Mouse (Mus musculus) MEL (cell line): ENCODE data around the gene Qars.

Source experiments
- CTCF ChIP-seq, 3 experiments: IDR thresholded peaks in 2 of 3; conservative IDR thresholded peaks in 1 of 3; 2 replicates each; pipeline ENCODE4 v1.5.1; 2011 to 2012; ENCODE audit warnings: low read length in 3 of 3, low read depth in 2 of 3, mild to moderate bottlenecking in 2 of 3, improper control_type of control experiment in 1 of 3, inconsistent platforms in 1 of 3, mixed read lengths in 1 of 3, moderate library complexity in 1 of 3; ENCODE audit not compliant: control insufficient read depth in 1 of 3, insufficient read depth in 1 of 3, poor library complexity in 1 of 3, severe bottlenecking in 1 of 3
- EP300 ChIP-seq, 2 experiments: IDR thresholded peaks; 2 replicates each; pipeline ENCODE4 v1.6.1; 2011; ENCODE audit warnings: improper control_type of control experiment in 2 of 2, low read length in 2 of 2, low read depth in 1 of 2, mild to moderate bottlenecking in 1 of 2
- JUND ChIP-seq: IDR thresholded peaks from 2 replicates; pipeline ENCODE4 v1.6.1; 2011; ENCODE audit warnings: low read depth, mild to moderate bottlenecking, improper control_type of control experiment, low read length
- KAT2A ChIP-seq: conservative IDR thresholded peaks from 2 replicates; pipeline ENCODE4 v1.6.1; 2012; ENCODE audit warnings: low read depth, low read length, improper control_type of control experiment, inconsistent platforms
- MEF2A ChIP-seq: IDR thresholded peaks from 2 replicates; pipeline ENCODE4 v1.6.1; 2014; ENCODE audit warnings: low read depth, mild to moderate bottlenecking, inconsistent platforms, low read length, improper control_type of control experiment; ENCODE audit not compliant: poor library complexity, insufficient replicate concordance, severe bottlenecking; ENCODE audit errors: extremely low read depth
- MXI1 ChIP-seq: IDR thresholded peaks from 2 replicates; pipeline ENCODE4 v1.6.1; 2011; ENCODE audit warnings: mild to moderate bottlenecking, low read depth, low read length, improper control_type of control experiment
- NELFE ChIP-seq: IDR thresholded peaks from 2 replicates; pipeline ENCODE4 v1.6.1; 2011; ENCODE audit warnings: low read depth, low read length, improper control_type of control experiment
- POLR2A ChIP-seq, 2 experiments: IDR thresholded peaks; 2 replicates each; pipeline ENCODE4 v1.6.1; 2011 to 2012; ENCODE audit warnings: low read length in 2 of 2, mild to moderate bottlenecking in 2 of 2, control low read depth in 1 of 2, improper control_type of control experiment in 1 of 2, low read depth in 1 of 2, moderate library complexity in 1 of 2; ENCODE audit not compliant: control insufficient read depth in 1 of 2, insufficient read depth in 1 of 2, poor library complexity in 1 of 2
- TCF12 ChIP-seq: IDR thresholded peaks from 2 replicates; pipeline ENCODE4 v1.6.1; 2014; ENCODE audit warnings: low read depth, mild to moderate bottlenecking, inconsistent platforms, low read length, improper control_type of control experiment, moderate library complexity
- ZKSCAN1 ChIP-seq: IDR thresholded peaks from 2 replicates; pipeline ENCODE4 v1.6.1; 2012; ENCODE audit warnings: low read depth, mild to moderate bottlenecking, inconsistent platforms, low read length, improper control_type of control experiment, moderate library complexity

- TF ChIP-seq TCF12 (no peak), JUND (no peak), MEF2A (no peak), EP300 (IDR thresholded peaks at IDR 0.05; ENCODE audit: low read depth in 1 of 2, low read length in 2 of 2) (no peak), POLR2A (IDR thresholded peaks at IDR 0.05; ENCODE audit: control insufficient read depth in 1 of 2, insufficient read depth in 1 of 2, low read depth in 1 of 2, low read length in 2 of 2, poor library complexity in 1 of 2) (no peak), MXI1 (no peak), CTCF (IDR thresholded peaks at IDR 0.05 in 2 of 3, conservative IDR thresholded peaks at IDR 0.05 in 1 of 3; ENCODE audit: control insufficient read depth in 1 of 3, insufficient read depth in 1 of 3, low read depth in 2 of 3, low read length in 3 of 3, poor library complexity in 1 of 3, severe bottlenecking in 1 of 3) (no peak), KAT2A (no peak), NELFE (no peak), ZKSCAN1 (no peak)
These were observed 46.3 kb upstream of the Qars start, which contains the start of gene Klhdc8b for GRCm38 (mm10) chr9:108461181-108461631.
